Mouse (Mus musculus) lung, postnatal 4 days (tissue): Measurements from ENCODE around the gene Cyp1a1.

Experiments
- DNase-seq, 2 experiments: peaks; one replicate each; pipeline ENCODE4 v3.0.0; 2021

Gene Cyp1a1

DNA sequence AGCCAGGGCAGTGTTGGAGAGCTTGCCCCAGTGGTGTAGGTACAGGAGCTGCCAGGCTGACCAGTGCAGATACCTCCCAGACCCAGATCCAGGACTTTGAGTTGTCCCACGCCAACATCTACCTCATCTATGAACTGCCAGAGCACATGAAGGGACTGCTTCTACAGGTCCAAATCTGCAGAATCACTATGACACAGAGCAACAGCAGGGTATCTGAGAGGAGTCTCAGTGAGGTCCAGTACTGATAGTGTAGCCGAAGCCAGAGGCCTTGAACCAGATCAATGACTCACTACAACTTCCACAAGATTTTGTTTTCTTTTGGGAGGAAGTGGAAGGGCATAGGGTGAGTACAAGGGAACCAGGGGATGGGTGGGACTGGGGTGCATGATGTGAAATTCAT, at the start of gene Cyp1a1:
Gene Cyp1a1, plus strand, starts transcription at position 178 of the 400 bp plus-strand sequence.
- no peak for DNase-seq

DNA sequence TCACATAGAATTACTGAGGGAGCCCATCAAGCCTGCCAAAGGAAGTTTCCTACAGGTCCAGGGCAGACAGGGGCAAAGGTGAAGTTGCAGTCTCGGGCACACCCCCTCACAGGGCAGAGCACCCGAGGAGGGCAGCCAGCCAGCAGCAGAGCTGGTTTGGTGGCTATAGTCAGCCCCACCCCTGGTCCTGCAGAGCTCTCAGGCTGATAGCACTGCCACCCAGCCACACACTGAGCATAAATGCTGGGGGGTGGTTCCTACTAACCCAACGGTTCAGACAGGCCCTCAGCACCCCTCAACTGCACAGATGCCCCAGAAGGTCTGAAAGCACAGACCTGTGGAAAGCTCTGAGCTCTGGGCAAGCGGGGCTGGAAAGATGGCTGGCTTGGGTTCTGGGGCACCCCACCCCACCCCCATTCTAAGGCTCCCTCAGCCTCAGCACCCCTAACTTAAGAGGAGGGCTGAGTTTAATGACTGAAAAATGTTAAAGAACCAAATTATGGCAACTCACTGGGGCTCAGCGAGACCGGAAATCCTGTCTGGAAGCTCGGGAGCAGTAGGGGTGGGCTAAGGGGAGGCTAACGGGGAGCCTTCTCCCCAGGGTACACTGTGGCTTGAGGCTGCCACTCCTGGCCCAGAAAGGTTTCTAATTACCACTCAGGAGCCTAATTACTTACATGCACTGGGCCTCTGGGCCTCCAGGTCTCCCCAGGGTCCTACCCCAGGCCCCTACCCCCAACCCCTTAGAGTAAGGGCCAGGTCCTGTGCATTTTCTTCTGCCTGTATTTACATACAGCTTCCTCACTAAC, 48.9 kb upstream of the Cyp1a1 start:
- peak; percentile 78 to 87 for DNase-seq

GRCm38 (mm10) chr9:57639661-57640328, 47.9 kb upstream of the Cyp1a1 start:
- no peak for DNase-seq

DNA sequence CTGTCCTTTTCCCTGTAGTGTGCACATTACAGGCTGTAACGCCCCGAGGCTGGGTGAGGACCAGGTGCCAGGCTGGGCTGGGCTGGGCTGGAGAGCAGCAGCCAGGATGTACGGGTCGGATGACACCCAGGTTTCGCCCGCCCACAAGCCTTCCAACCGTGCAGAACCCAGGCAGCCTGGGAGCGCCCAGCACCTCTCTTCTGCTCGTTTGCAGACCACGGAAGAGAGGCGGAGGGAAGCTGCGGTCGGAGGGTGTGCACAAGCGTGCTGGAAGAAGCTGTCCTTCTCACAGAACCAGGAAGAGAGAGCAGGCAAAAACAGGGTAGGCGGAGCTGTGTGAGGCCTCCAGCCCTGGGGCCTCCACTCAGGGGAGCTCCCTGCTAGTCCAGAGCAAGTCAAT, 47.3 kb upstream of the Cyp1a1 start:
- DNase-seq, result peak; percentile 84 to 90

DNA sequence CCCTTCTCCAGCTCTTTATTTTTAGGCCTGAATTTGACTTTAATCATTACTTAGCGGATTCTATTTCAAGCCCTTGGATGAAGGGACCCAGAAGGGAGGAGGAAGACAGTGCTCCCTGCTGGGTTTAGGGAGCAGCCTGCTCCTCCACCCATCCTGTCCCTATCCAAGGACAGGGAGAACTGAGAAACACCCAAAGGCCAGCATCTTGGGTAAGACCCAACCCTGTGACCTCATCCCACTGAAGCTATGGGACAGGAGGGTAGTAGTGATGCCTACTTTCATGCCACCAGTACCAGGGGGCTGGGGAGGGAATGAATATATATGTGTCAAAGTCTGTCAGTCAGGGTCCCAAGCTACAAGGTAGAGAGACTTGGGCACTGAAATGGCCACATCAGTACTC, 46.7 kb upstream of the Cyp1a1 start:
- DNase-seq, result no peak

- DNase-seq, result no peak
Observed at GRCm38 (mm10) chr9:57641775-57642550, 45.8 kb upstream of the Cyp1a1 start.

DNA sequence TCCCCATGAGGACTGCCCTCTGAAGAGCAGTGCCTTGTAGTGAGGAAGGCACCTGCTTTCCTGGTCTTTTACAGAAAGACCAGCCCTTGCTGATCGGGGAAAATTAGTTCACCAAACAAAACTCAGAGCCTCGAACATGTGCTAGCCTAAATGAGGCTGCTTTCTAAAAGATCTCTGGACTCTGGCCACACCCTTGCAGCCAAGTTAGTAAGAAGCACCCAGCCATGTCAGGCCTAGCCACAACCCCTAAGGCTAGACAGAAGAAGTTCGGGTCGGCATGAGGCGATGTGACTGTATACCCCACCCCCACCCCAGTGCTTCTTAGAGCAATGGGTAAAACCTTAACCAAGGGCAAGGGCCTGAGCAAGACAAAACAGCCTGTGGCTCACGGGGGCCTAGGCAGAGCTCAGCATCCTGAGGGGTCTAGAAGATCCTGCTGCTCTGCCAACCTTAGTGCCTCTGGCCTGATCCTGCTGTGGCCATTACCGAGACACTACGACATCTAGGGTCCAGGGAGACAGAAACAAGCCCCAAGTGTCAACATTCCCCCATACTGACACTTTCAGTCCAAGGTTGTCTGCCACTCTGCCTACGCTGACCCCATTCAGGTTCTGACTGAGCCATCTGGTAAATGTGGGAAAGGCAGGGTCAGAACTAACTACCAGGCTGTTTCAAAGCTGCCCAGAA, 44.4 kb upstream of the Cyp1a1 start:
- DNase-seq, result no peak

DNA sequence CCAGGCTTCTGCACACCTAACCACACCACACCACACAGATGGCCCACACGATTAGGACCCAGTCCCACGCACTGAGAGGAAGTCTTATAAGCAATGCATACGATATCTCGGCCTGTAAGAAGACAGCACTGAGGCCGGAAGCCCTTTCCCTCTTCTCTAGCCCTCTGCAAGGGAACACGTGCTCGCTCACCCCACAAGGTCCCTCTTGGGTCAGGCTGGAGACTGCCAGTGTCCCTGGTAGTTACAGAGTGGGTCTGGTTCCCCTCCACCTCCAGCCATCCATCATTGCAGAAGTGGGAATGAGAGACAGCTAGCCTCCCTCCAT, 43.9 kb upstream of the Cyp1a1 start:
- DNase-seq, result peak in 1 of 2 experiments; percentile 50

DNA sequence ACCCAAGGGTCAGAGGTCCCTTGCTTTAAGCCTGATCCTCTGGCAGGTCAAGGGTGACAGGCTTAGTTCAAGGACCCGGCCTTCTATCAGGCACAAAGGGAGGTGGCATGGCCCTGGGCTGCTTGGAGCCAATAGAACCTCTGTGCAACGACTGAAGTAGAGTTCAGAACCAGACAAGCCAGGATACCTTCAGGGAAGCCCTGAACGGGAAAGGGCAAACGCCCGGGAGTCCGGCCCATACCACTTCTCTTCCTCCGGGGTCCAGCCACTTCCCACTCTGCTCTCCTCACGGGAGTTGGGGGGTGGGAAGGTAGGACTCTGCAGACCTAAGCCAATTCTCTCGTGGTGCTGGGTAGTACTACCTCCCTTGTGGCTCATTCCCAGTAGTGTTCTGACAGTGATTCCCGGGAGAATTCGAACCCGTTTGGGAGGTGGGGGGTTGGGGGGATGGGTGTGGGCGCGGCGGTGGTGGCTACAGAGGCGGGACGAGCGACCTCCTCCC, 43.2 kb upstream of the Cyp1a1 start:
- no peak for DNase-seq

DNA sequence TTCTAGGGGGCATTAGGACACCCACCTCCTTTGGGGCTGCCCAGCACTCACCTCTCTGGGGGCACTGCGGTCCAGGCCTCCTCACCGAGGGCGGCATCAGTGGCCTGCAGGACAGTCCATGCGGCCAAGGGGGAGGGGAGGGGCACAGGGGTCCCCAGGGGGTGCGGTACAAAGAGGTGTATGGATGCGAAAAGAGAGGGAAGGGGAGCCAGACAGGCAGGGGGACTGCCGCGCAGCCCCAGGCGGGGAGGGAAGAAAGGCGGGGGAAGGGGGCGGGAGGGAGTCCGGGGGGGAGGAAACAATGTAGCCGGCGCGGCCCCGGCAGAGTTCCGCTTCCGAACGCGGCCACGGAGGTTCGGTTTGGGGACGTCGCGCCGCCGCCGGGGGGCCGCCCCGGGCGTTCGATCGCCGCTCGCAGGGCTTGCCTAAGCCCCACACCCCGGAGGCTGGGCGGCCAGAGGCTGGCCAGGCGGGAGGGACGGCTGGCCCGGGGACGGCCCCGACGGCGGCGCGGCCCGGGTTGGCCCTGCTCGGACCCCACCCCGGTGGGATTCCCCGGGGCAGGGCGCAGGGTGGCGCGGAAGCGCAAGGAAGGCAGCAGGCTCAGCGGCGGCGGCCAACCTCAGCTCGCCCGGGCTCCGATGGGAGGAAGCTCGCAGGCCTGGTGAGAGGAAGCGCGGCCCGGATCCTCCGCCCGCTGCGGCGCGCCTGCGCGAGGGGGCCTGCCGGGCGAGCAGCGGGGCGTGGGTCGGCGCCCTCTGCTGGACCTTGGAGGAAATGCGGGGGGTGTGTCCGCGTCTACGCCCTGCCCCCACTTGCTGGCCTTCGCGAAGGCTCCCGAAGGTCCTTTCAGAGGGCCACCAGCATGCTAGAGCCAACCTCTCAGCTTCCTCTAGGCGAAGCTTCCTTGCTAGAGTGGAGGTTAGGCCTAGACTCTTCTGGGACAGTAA, 42.5 kb upstream of the Cyp1a1 start:
- DNase-seq, result peak; percentile 96 to 97

- DNase-seq, result no peak
Observed at GRCm38 (mm10) chr9:57646551-57647103, 41.1 kb upstream of the Cyp1a1 start.

DNA sequence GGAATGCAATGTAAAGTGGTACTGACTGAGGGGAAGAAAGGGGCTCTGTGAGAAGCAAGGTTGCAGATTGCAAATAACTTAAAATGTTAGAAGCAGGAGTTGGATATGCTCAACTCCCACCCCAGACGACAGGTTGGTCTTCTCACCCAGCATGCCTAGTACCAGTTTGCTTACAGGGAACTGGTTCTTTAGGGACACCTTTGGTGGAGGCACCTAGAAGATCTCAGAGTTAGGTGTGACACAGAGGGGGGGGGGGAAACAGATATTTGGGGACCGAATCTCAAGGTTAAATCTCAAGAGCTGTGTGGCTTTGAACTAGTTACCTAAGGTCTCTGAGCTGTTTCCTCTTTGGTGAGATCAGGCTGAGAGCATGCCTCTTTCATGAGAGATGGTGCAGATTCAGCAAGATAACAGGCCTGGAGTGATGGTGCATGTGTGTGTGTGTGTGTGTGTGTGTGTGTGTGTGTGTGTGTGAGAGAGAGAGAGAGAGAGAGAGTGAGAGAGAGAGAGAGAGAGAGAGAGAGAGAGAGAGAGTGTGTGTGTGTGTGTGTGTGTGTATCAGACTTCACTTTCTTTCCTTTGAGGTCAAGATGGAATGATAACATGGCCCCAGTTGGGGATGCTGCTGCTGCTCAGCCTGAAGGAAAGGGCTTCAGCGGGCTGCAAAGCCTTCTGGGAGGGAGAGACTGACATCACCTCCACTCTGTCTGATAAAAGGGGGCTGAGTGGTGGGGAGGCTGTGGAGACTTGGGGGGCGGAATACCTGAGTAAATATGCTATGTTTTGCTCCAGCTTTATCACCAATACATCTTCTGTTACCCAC, 40.2 kb upstream of the Cyp1a1 start:
- no peak for DNase-seq

- DNase-seq, result no peak
Observed at GRCm38 (mm10) chr9:57650130-57650785, 37.5 kb upstream of the Cyp1a1 start.

DNA sequence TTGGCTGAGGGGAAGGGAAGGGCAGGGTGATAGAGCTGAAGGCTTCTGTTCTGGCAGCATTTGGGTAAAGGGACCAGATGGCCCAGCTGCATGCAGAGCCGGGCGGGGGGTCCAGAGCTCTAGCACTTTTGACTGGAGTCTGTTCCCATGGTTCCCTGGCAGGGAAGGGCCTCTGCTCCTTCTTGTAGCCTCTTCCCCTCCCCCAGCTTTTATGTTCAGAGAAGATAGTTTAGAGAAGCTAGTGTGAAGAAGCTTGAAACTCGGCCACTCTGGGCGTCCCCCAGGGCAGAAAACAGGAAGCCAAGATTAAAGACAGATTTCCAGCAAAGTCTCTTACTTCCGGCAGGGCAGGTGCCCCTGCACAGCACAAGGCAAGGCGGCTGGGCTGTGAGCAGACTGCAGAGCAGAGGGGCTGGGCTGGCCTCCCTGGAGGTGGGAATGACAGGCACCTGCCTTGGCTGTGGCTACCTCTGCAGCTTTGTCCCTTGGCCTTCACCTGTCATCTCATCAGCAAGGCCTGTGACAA, 36.9 kb upstream of the Cyp1a1 start:
- peak; percentile 59 to 61 for DNase-seq

- peak in 1 of 2 experiments; percentile 23 for DNase-seq
Observed at GRCm38 (mm10) chr9:57652351-57652750, 35.4 kb upstream of the Cyp1a1 start.

- no peak for DNase-seq
Observed at GRCm38 (mm10) chr9:57652855-57653254, 34.9 kb upstream of the Cyp1a1 start.

DNA sequence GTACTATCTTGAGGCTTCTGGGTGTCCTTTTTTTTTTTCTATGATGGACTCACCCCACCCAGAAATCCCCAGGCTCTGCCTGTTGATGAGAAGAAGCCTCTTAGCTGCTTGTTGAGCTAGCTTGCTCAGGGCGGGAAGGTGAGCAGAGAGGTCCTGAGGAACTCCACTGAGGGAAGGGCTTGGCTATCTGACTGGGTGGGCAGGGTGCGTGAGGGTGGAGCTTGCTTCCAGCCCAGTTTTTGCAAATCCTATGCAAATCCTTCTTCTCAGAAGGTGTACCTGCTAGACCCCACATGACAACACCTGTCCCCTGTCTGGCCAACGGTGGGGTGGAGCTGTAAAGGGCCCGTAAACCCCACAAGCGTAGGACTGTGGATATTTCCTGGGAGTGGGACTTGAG, 34.4 kb upstream of the Cyp1a1 start, which contains the start of gene Csk:
Gene Csk, minus strand, starts transcription at position 349 of the 400 bp plus-strand sequence.
- DNase-seq, result no peak

GRCm38 (mm10) chr9:57654966-57655365, 32.8 kb upstream of the Cyp1a1 start:
- DNase-seq, result no peak

GRCm38 (mm10) chr9:57655749-57656148, 32.0 kb upstream of the Cyp1a1 start:
- peak; percentile 89 to 95 for DNase-seq
